Mouse (Mus musculus) duodenum, adult 2 months (tissue): ENCODE results near the gene Klk11. TPM values are rescaled to one million over a fixed set of nuclear protein-coding genes. Genes with fewer than 3 reads are reported as not detected.

Experiments
- polyA plus RNA-seq: library from polyadenylated mRNA; depleted of rRNA; stranded (reverse); fragments of >200 nt; gene quantifications from 2 replicates; pipeline ENCODE4 v1.2.3, GENCODE M21; 2012; ENCODE audit warnings: low replicate concordance; rRNA removed

Klk11 gene
- 0.21 TPM in 1 of 2 replicates, not detected in the other for polyA plus RNA-seq

DNA sequence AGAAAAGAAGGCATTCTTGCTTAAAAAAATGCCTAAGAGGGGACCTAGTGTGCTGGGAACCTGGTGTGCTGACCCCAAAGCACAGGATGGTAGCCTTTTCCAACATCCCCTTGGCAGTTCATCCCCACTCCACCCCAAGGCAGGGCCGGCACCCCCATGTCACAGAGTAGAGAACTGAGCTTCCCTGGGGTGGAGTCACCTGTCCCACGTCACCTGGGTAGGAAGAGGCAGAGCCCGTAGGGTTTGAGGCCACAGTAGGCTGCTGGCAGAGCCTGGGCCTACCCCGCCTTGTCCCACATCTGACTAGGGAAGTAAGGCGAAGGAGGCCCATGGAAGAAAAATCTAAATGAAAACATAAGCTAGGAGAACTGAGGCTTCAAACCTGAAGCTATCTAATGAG, at the start of gene Klk11:
Gene Klk11, plus strand, starts transcription at position 241 of the 400 bp plus-strand sequence.

DNA sequence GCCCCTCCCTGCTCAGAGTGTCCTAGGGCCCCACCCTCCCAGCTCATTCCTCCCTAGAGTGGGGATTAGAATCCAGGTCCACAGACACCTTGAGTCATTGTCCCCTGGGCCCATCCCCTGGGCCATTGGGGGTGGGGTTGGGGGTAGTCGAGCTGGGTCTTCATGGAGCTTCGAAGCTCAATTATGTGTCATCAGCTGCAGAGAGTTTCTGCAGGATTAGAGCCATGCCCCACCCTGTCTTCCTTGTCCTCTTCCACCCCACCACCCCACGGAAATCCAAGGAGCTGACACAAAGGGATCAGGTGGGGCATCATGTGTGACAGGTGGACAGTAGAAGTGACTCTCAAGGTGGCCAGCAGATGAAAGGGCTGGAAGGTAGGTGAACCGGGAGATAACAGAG, 5.8 kb upstream of the Klk11 start, which contains the start of gene Klk12:
Gene Klk12, plus strand, starts transcription at position 301 of the 400 bp plus-strand sequence.

DNA sequence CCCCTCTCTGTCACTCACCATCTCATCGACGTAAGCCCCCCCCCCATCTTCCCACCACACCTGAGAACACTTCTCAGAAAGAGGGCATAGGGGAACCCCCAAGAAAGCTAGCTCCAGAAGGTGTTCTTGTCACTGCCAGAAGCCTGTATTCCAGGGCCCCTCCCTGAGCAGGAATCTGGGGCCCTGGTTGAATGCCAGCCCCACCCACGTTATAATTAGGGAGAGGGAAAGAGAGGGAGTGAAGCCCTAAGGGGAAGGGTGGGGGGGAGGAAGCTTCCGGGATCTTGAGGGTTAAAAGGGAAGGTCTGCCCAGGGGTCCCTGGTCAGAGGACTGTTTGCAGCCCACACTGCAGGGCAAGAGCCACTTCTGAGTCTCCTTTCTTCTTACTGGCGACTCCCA, 6.3 kb downstream of the Klk11 start, which contains the start of gene Klk10:
Gene Klk10, plus strand, starts transcription at position 290 of the 400 bp plus-strand sequence.

DNA sequence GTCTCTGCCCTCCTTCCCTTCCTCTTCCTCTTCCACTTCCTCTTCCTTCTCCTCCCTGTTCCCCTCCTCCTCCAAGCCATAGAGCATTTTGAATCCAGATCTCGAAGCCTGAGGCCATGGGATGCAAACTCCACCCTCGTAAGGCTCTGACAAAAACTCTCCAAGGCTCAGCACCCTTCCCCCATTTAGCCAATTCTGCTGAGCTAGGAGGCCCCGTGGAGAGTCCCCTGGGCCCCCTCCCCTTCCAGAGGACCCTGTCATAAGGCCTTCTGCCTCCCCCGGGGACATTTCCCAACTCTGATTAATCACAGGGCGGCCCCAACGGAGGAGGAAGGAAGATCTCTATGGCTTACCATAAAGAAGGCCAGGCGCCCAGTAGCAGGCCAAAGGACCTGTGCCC, 17.2 kb downstream of the Klk11 start, which contains the start of gene Klk9:
Gene Klk9, plus strand, starts transcription at position 301 of the 400 bp plus-strand sequence.

DNA sequence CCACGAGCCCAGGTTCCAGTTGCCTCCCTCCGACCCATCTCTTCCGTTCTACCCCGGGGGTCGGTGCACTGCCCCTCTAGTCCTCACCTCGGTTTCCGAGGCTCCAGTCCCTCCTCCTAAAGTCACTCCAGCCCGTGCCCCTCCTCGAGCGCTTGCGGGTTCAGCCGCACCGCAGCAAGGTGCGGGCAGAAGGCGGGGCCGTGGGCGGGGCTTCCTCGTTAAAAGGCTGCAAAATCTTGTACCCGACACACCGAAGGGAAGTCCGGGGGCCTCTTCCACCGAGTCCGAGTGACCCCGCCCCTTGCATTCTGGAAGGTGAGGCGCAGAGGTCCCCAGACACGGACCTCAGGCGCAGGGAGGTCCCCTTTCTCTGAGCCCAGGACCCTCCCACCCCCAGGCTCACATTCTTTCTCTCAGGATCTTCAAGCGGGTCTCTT, 22.9 kb downstream of the Klk11 start, which contains the start of gene Klk8:
Gene Klk8, plus strand, starts transcription at position 245 of the 437 bp plus-strand sequence.

DNA sequence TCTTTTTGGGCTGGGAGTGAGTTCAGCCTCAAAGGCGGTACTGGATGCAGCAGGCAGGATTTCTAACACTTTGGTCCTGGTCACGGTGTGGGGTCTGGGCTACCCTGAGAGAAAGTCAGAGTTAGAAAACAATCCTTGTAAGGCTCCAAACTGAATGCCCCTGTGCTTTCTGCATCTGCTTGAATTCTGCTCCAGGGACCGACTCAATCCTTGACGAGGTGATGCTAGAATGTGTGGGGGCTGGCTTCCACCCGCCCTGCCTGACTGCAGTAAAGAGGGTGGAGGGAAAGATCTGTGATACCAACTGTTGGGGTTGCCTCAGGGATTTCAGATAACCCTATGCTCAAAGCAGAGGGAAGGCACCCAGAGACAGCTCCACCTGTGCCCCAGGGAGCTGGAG, 36.6 kb downstream of the Klk11 start, which contains the start of gene Klk7:
Gene Klk7, plus strand, starts transcription at position 301 of the 400 bp plus-strand sequence.

DNA sequence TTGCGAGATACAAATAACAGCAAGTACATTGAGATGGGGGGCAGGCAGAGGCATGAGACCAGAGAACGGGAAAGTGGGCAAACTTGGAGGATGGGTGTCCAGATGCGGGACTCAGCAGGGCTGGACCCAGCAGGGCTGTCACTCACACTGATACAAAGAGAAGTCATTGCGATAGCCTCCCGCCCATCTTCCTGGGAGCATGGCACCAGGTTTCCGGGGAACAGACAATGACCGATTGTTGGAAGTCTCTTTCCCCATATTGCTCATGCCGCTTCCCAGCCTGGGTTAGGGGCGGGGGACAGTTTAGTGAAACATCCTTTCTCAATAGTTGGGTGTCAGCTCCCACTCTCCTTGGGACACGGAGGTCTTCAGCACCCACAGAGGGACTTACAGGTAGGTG, 49.8 kb downstream of the Klk11 start, which contains the start of gene Klk6:
Gene Klk6, plus strand, starts transcription at position 301 of the 400 bp plus-strand sequence.

Other genes starting within 250 kb of the Klk11 start
- gene Cd33, start 230.2 kb upstream of the Klk11 start, polyA plus RNA-seq: 1.4 and 3.5 TPM in 2 replicates
- gene Zfp658, start 212.3 kb upstream of the Klk11 start, polyA plus RNA-seq: 0.15 TPM in 2 replicates
- 0.14 and 0.43 TPM in 2 replicates for gene Zfp719, start 195.0 kb upstream of the Klk11 start, polyA plus RNA-seq
- gene Zfp819, start 167.4 kb upstream of the Klk11 start, polyA plus RNA-seq: 0.22 TPM in 1 of 2 replicates, not detected in the other
- 46.9 and 47.2 TPM in 2 replicates for gene Ceacam18, start 139.9 kb upstream of the Klk11 start, polyA plus RNA-seq
- gene Siglece, start 114.4 kb upstream of the Klk11 start, polyA plus RNA-seq: 2.9 and 5.0 TPM in 2 replicates
- 7.8 and 10.7 TPM in 2 replicates for gene Ctu1, start 102.6 kb upstream of the Klk11 start, polyA plus RNA-seq
- gene Klk14, start 84.2 kb upstream of the Klk11 start, polyA plus RNA-seq: 0.08 and 0.09 TPM in 2 replicates
- gene Klk13, start 62.0 kb upstream of the Klk11 start, polyA plus RNA-seq: not detected in 2 replicates
- gene Klk12, start 5.7 kb upstream of the Klk11 start, polyA plus RNA-seq: not detected in 2 replicates
- gene Klk10, start 6.4 kb downstream of the Klk11 start, polyA plus RNA-seq: 0.28 and 0.37 TPM in 2 replicates
- not detected in 2 replicates for gene Klk9, start 17.3 kb downstream of the Klk11 start, polyA plus RNA-seq
- 1.2 and 2.8 TPM in 2 replicates for gene Klk8, start 23.0 kb downstream of the Klk11 start, polyA plus RNA-seq
- not detected in 2 replicates for gene Klk7, start 36.7 kb downstream of the Klk11 start, polyA plus RNA-seq
- gene Klk6, start 49.9 kb downstream of the Klk11 start, polyA plus RNA-seq: not detected in 2 replicates
- not detected in 2 replicates for gene Klk5, start 67.4 kb downstream of the Klk11 start, polyA plus RNA-seq
- gene Klk4, start 106.6 kb downstream of the Klk11 start, polyA plus RNA-seq: not detected in 2 replicates
- not detected in 2 replicates for gene Klk15, start 159.1 kb downstream of the Klk11 start, polyA plus RNA-seq
- not detected in 2 replicates for gene Klk1b8, start 176.1 kb downstream of the Klk11 start, polyA plus RNA-seq
- gene Klk1b1, start 192.1 kb downstream of the Klk11 start, polyA plus RNA-seq: not detected in 2 replicates
- not detected in 2 replicates for gene Klk1b9, start 201.5 kb downstream of the Klk11 start, polyA plus RNA-seq
- 0.49 TPM in 1 of 2 replicates, not detected in the other for gene Klk1b11, start 221.3 kb downstream of the Klk11 start, polyA plus RNA-seq
- not detected in 2 replicates for gene Klk1b26, start 237.6 kb downstream of the Klk11 start, polyA plus RNA-seq